ENCODE assay signal across 8 mouse cellular contexts in genomic region chr9:97055906-97056305, GRCm38 (mm10). TPM values are rescaled to one million over a fixed set of nuclear protein-coding genes. Genes with fewer than 3 reads are reported as not detected.
DNase-seq lines count a peak whose midpoint lies in the region; ATAC-seq and TF ChIP-seq lines count a peak whose summit lies in the region.
"Had no signal": no experiment of that assay in that cellular context is flagged by ENCODE, and none has a peak within 500 bp of the region (broad histone marks: within the 10 kb centered on the region; RNA-seq: fewer than 3 reads in every experiment).

No protein-coding gene starts in this region.

- DNase-seq in kidney, postnatal 10 days: peak; percentile 54
- DNase-seq in embryonic facial prominence, embryonic 11.5 days (ENCODE audit: low spot score): peak; percentile 28
- DNase-seq in hindbrain, embryonic 11.5 days (ENCODE audit: low spot score): peak; percentile 35
- no peak for DNase-seq in layer of hippocampus, adult 18-20 months (ENCODE audit: low spot score in 2 of 2)

- no peaks in the 10 kb centered on the region for H3K79me2 ChIP-seq in myocyte (ENCODE audit: control insufficient read depth, insufficient read depth)

- no peak for ATAC-seq in kidney, embryonic 14.5 days (ENCODE audit: low FRiP score, low TSS enrichment)
- no peak; the same call in 1 of the 2 replicates for ATAC-seq in embryonic facial prominence, embryonic 11.5 days (replicated peaks; ENCODE audit: insufficient number of reproducible peaks, low FRiP score, low TSS enrichment, low read depth)
- ATAC-seq in hindbrain, embryonic 11.5 days (ENCODE audit: low FRiP score): peak; percentile 29; the same call in 1 of the 2 replicates
- no peak for ATAC-seq in megakaryocyte, adult 5-6 weeks (ENCODE audit: poor library complexity, severe bottlenecking)

- H3ac ChIP-seq in myocyte (ENCODE audit: control insufficient read depth, insufficient read length): no peak overlapping the region

- H3K27ac ChIP-seq in kidney, embryonic 14.5 days (ENCODE audit: low read depth, low read length): no peak overlapping the region
- H3K27ac ChIP-seq in embryonic facial prominence, embryonic 11.5 days (replicated peaks; ENCODE audit: low read depth, low read length): no peak overlapping the region
- peak overlapping the region; percentile 54; the same call in 1 of the 2 replicates for H3K27ac ChIP-seq in hindbrain, embryonic 11.5 days (ENCODE audit: low read depth, low read length)
- H3K27ac ChIP-seq: liver, embryonic 14.5 days had no signal

- H3K4me1 ChIP-seq in kidney, embryonic 14.5 days (ENCODE audit: control insufficient read depth, insufficient read depth, low read length): peaks cover 12% of the 10 kb centered on the region; the same call in 1 of the 2 replicates
- no peaks in the 10 kb centered on the region for H3K4me1 ChIP-seq in embryonic facial prominence, embryonic 11.5 days (ENCODE audit: control insufficient read depth, insufficient read depth, low read length)
- H3K4me1 ChIP-seq in hindbrain, embryonic 11.5 days (replicated peaks; ENCODE audit: control insufficient read depth, insufficient read depth, low read length): peaks cover 8% of the 10 kb centered on the region

- WGBS in kidney, embryonic 14.5 days: 53% methylated on average over 14 of the region's 14 CpGs
- 62% methylated on average over 14 of the region's 14 CpGs for WGBS in embryonic facial prominence, embryonic 11.5 days
- WGBS in hindbrain, embryonic 11.5 days: 40% methylated on average over 14 of the region's 14 CpGs

- H3K4me3 ChIP-seq in kidney, embryonic 14.5 days (ENCODE audit: low read length): no peak overlapping the region
- no peak overlapping the region for H3K4me3 ChIP-seq in embryonic facial prominence, embryonic 11.5 days (ENCODE audit: low read depth, low read length)
- H3K4me3 ChIP-seq in hindbrain, embryonic 11.5 days (ENCODE audit: low read depth, low read length): no peak overlapping the region
- H3K4me3 ChIP-seq in myocyte: no peak overlapping the region

- H3K9me3 ChIP-seq in kidney, embryonic 14.5 days (ENCODE audit: control insufficient read depth, low read length): no peaks in the 10 kb centered on the region
- H3K9me3 ChIP-seq in embryonic facial prominence, embryonic 11.5 days (replicated peaks; ENCODE audit: control insufficient read depth, low read length): no peaks in the 10 kb centered on the region
- H3K9me3 ChIP-seq in hindbrain, embryonic 11.5 days (ENCODE audit: control insufficient read depth, low read length): no peaks in the 10 kb centered on the region

- no peak overlapping the region for H3K4me2 ChIP-seq in kidney, embryonic 14.5 days (replicated peaks; ENCODE audit: low read depth, low read length)
- no peak overlapping the region for H3K4me2 ChIP-seq in embryonic facial prominence, embryonic 11.5 days (ENCODE audit: low read depth, low read length)
- no peak overlapping the region for H3K4me2 ChIP-seq in hindbrain, embryonic 11.5 days (replicated peaks; ENCODE audit: low read depth, low read length)
- peak overlapping the region; percentile 48 for H3K4me2 ChIP-seq in myocyte (ENCODE audit: low read depth)

- no peaks in the 10 kb centered on the region for H3K36me3 ChIP-seq in kidney, embryonic 14.5 days (ENCODE audit: control insufficient read depth, insufficient read depth, low read length)
- H3K36me3 ChIP-seq in embryonic facial prominence, embryonic 11.5 days (replicated peaks; ENCODE audit: control insufficient read depth, insufficient read depth, low read depth, low read length): no peaks in the 10 kb centered on the region
- no peaks in the 10 kb centered on the region for H3K36me3 ChIP-seq in hindbrain, embryonic 11.5 days (ENCODE audit: control insufficient read depth, insufficient read depth, low read length)
- no peaks in the 10 kb centered on the region for H3K36me3 ChIP-seq in myocyte (ENCODE audit: control insufficient read depth, insufficient read depth)

- H3K9ac ChIP-seq in kidney, embryonic 14.5 days (ENCODE audit: low read depth, low read length): no peak overlapping the region
- H3K9ac ChIP-seq in embryonic facial prominence, embryonic 11.5 days (replicated peaks; ENCODE audit: low read length): no peak overlapping the region
- H3K9ac ChIP-seq in hindbrain, embryonic 11.5 days (ENCODE audit: low read depth, low read length): 0 out of 2 replicates have a peak overlapping the region, but pooled peaks have one; percentile 11
- H3K9ac ChIP-seq: liver, embryonic 14.5 days had no signal

- no peaks in the 10 kb centered on the region for H3K27me3 ChIP-seq in kidney, embryonic 14.5 days (ENCODE audit: control insufficient read depth, insufficient read depth, low read length)
- no peaks in the 10 kb centered on the region for H3K27me3 ChIP-seq in embryonic facial prominence, embryonic 11.5 days (ENCODE audit: control insufficient read depth, insufficient read depth, low read length)
- H3K27me3 ChIP-seq in hindbrain, embryonic 11.5 days (ENCODE audit: control insufficient read depth, insufficient read depth, low read length): no peaks in the 10 kb centered on the region
- H3K27me3 ChIP-seq in myocyte (ENCODE audit: control insufficient read depth, insufficient read depth, insufficient read length): peaks cover 3% of the 10 kb centered on the region

- TF ChIP-seq POLR2A in myocyte (IDR thresholded peaks at IDR 0.05; ENCODE audit: insufficient read length, low read depth): no peak

TF ChIP-seq in myocyte, 11 proteins besides CTCF, POLR2A, EP300 and RAD21:
- peak in 2 of 3 experiments; percentile 65 to 82 for TF ChIP-seq MYOG (IDR thresholded peaks at IDR 0.05; ENCODE audit: control insufficient read depth in 1 of 3, insufficient read depth in 1 of 3, insufficient read length in 2 of 3, low read depth in 2 of 3)
- peak in 2 of 3 experiments; percentile 64 to 67 for TF ChIP-seq MYOD1 (IDR thresholded peaks at IDR 0.05; ENCODE audit: control insufficient read depth in 1 of 3, insufficient read length in 2 of 3, low read depth in 2 of 3)
- no peak for TF ChIP-seq TCF12 (IDR thresholded peaks at IDR 0.05; ENCODE audit: insufficient read depth, poor library complexity, severe bottlenecking)
TF ChIP-seq in myocyte: peak in this region for 2.

RNA-seq across cellular contexts. Expression of gene Spsb4, which starts 37.3 kb away (rescaled TPM):
- polyA plus RNA-seq in kidney, embryonic 14.5 days (2014; fragmentation: Nextera tagmentation; extraction: Ambion mirVana): 42.0 and 55.6 TPM in 2 replicates
- 39.7 TPM in 2 replicates for polyA plus RNA-seq in embryonic facial prominence, embryonic 11.5 days (2014; fragmentation: Nextera tagmentation; extraction: Ambion mirVana)
- polyA plus RNA-seq in hindbrain, embryonic 11.5 days (2014; fragmentation: Nextera tagmentation; extraction: Ambion mirVana): 85.4 and 99.3 TPM in 2 replicates
- 0.78 TPM for polyA plus RNA-seq in myocyte (2012; fragmentation: generic; extraction: Trizol)
- total RNA-seq in layer of hippocampus, adult 18-20 months (2021): 1 to 10 TPM; 4.8 to 5.0 TPM
- total RNA-seq in megakaryocyte, adult 5-6 weeks (2015): 3.1 and 4.4 TPM in 2 replicates
- total RNA-seq in megakaryocyte, adult 5-6 weeks (2017): 4.1 and 4.2 TPM in 2 replicates

RNA-seq across cellular contexts. Expression of gene Slc25a36, which starts 55.1 kb away (rescaled TPM):
- 68.8 and 110 TPM in 2 replicates for polyA plus RNA-seq in kidney, embryonic 14.5 days (2014; fragmentation: Nextera tagmentation; extraction: Ambion mirVana)
- polyA plus RNA-seq in embryonic facial prominence, embryonic 11.5 days (2014; fragmentation: Nextera tagmentation; extraction: Ambion mirVana): 97.3 and 99.9 TPM in 2 replicates
- polyA plus RNA-seq in hindbrain, embryonic 11.5 days (2014; fragmentation: Nextera tagmentation; extraction: Ambion mirVana): 79.1 and 91.0 TPM in 2 replicates
- polyA plus RNA-seq in myocyte (2012; fragmentation: generic; extraction: Trizol): 6.5 TPM
- total RNA-seq in layer of hippocampus, adult 18-20 months (2021): 10 to 100 TPM; 69.3 to 72.7 TPM
- total RNA-seq in megakaryocyte, adult 5-6 weeks (2015): 44.6 and 57.4 TPM in 2 replicates
- total RNA-seq in megakaryocyte, adult 5-6 weeks (2017): 42.2 and 57.0 TPM in 2 replicates

Comparison
In these comparisons a context has a peak if more than half of its experiments do, and no peak if none do; other contexts are left out.
1. DNase-seq: peak in kidney, postnatal 10 days (single experiment), embryonic facial prominence, embryonic 11.5 days (single experiment) and hindbrain, embryonic 11.5 days (single experiment); none in layer of hippocampus, adult 18-20 months (0 of 2).
2. RNA of gene Spsb4, which starts 37.3 kb away (polyA plus RNA-seq): 85.4 to 99.3 TPM in hindbrain, embryonic 11.5 days, 42.0 to 55.6 TPM in kidney, embryonic 14.5 days and 39.7 TPM in embryonic facial prominence, embryonic 11.5 days; 0.78 TPM in myocyte (single experiment); every median in the first group is over 10 times any median in the second.